Mouse (Mus musculus) thymus, postnatal 36 days (tissue): ENCODE data around the gene Tmem39a.

ENCODE experiments used
- DNase-seq, 2 experiments: peaks; one replicate each; pipeline ENCODE4 v3.0.0; 2022; ENCODE audit warnings: mixed read lengths in 2 of 2

The Tmem39a gene

GRCm38 (mm10) chr16:38558221-38558748 is at the start of gene Tmem39a:
Gene Tmem39a, plus strand, starts transcription at chr16:38558698.
- DNase-seq = no peak

GRCm38 (mm10) chr16:38510846-38511245 is 47.7 kb upstream of the Tmem39a start:
- DNase-seq = no peak

- DNase-seq = no peak
Observed at GRCm38 (mm10) chr16:38519140-38519539, 39.4 kb upstream of the Tmem39a start.

GRCm38 (mm10) chr16:38521211-38521987 is 37.1 kb upstream of the Tmem39a start:
- no peak for DNase-seq

GRCm38 (mm10) chr16:38522129-38523084 is 36.1 kb upstream of the Tmem39a start, which contains the start of gene Timmdc1:
Gene Timmdc1, minus strand, starts transcription at chr16:38522663.
- DNase-seq = peak; percentile 96 to 97

- no peak for DNase-seq
Observed at GRCm38 (mm10) chr16:38526264-38526663, 32.2 kb upstream of the Tmem39a start.

- peak; percentile 70 to 75 for DNase-seq
Observed at GRCm38 (mm10) chr16:38536544-38537146, 21.9 kb upstream of the Tmem39a start.

GRCm38 (mm10) chr16:38538716-38539380 is 19.6 kb upstream of the Tmem39a start:
- DNase-seq = no peak

- no peak for DNase-seq
Observed at GRCm38 (mm10) chr16:38548000-38548399, 10.5 kb upstream of the Tmem39a start.

GRCm38 (mm10) chr16:38549479-38550396 is 8.8 kb upstream of the Tmem39a start, which contains the start of gene Poglut1:
Gene Poglut1, minus strand, starts transcription at chr16:38550258.
- DNase-seq = peak; percentile 72 to 77

GRCm38 (mm10) chr16:38555988-38556387 is 2.5 kb upstream of the Tmem39a start:
- no peak for DNase-seq

- peak; percentile 92 to 94 for DNase-seq
Observed at GRCm38 (mm10) chr16:38562131-38562967, 3.9 kb downstream of the Tmem39a start.

- DNase-seq = no peak
Observed at GRCm38 (mm10) chr16:38562968-38563327, 4.5 kb downstream of the Tmem39a start.

GRCm38 (mm10) chr16:38563516-38563915 is 5.0 kb downstream of the Tmem39a start:
- no peak for DNase-seq

- DNase-seq = no peak
Observed at GRCm38 (mm10) chr16:38568192-38568591, 9.7 kb downstream of the Tmem39a start.

- no peak for DNase-seq
Observed at GRCm38 (mm10) chr16:38571481-38571880, 13.0 kb downstream of the Tmem39a start.

- peak; percentile 49 to 76 for DNase-seq
Observed at GRCm38 (mm10) chr16:38584761-38585160, 26.3 kb downstream of the Tmem39a start.

GRCm38 (mm10) chr16:38585186-38585585 is 26.7 kb downstream of the Tmem39a start:
- DNase-seq = peak in 1 of 2 experiments; percentile 17

- no peak for DNase-seq
Observed at GRCm38 (mm10) chr16:38587163-38587562, 28.7 kb downstream of the Tmem39a start.

- no peak for DNase-seq
Observed at GRCm38 (mm10) chr16:38587572-38587971, 29.1 kb downstream of the Tmem39a start.
